Mouse (Mus musculus) large intestine, adult 2 months (tissue): ENCODE data around the gene Gclm. TPM values are rescaled to one million over a fixed set of nuclear protein-coding genes. Genes with fewer than 3 reads are reported as not detected.

Source experiments
- DNase-seq: peaks from one replicate; pipeline ENCODE4 v3.0.0-alpha.2; 2012; ENCODE audit warnings: low read depth, low spot score
- WGBS: fragments of 180-500 bp; shearing (Covaris S2); methylation state at CpG from one replicate; pipeline ENCODE4 v1.1.7; 2018; 5-methylcytosine and 5-hydroxymethylcytosine counted together
- polyA plus RNA-seq: library from polyadenylated mRNA; depleted of rRNA; stranded (reverse); fragments of >200 nt; gene quantifications from 2 replicates; pipeline ENCODE4 v1.2.3, GENCODE M21; 2012; rRNA removed

Gclm gene
- polyA plus RNA-seq, 1 experiment = 45.9 TPM

GRCm38 (mm10) chr3:122317339-122317738, 72.0 kb downstream of the Gclm start:
- 90% methylated on average over 6 of the region's 6 CpGs for WGBS
- no peak for DNase-seq

Other genes starting within 250 kb of the Gclm start
- gene Abca4, start 201.1 kb upstream of the Gclm start, polyA plus RNA-seq = 0.11 and 0.38 TPM in 2 replicates
- 5.7 and 7.1 TPM in 2 replicates for gene Dnttip2, start 28.8 kb downstream of the Gclm start, polyA plus RNA-seq
- 50.9 and 90.3 TPM in 2 replicates for gene Bcar3, start 48.6 kb downstream of the Gclm start, polyA plus RNA-seq